Comparison of ENCODE assay signal across 12 mouse cellular contexts in the genomic region with DNA sequence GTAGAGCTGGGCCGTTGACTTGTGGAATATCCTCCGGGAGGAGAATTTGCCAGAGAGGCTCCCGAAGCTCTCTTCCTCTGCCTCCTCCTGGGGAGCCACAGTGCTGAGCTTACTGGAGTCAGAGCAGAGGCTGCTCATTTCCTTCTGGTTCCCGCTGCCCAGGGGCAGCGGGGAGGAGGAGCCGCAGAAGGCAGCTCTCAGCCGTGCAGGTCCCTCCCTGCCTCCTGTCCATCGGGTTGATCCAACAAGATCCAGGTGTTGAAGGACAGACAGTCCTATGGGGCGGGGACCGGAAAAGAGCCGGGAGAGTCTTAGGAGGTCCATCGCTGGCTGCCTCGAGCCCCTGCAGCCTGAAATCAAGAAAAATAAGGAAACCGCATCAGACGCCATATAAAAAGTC. TPM values are rescaled to one million over a fixed set of nuclear protein-coding genes. Genes with fewer than 3 reads are reported as not detected.
DNase-seq lines count a peak whose midpoint lies in the region; ATAC-seq and TF ChIP-seq lines count a peak whose summit lies in the region.
"Had no signal": no experiment of that assay in that cellular context is flagged by ENCODE, and none has a peak within 500 bp of the region (broad histone marks: within the 10 kb centered on the region; RNA-seq: fewer than 3 reads in every experiment).

No protein-coding gene starts in this region.

- WGBS in heart, postnatal 0 days: 74% methylated on average over 15 of the region's 15 CpGs
- WGBS in midbrain, embryonic 13.5 days: 88% methylated on average over 15 of the region's 15 CpGs
- WGBS in midbrain, postnatal 0 days: 89% methylated on average over 15 of the region's 15 CpGs

- H3K36me3 ChIP-seq in heart, postnatal 0 days (replicated peaks; ENCODE audit: control insufficient read depth, insufficient read depth, low read length): peaks cover 29% of the 10 kb centered on the region; the same call in 1 of the 2 replicates
- H3K36me3 ChIP-seq in midbrain, embryonic 13.5 days: peaks cover 45% of the 10 kb centered on the region
- H3K36me3 ChIP-seq in midbrain, postnatal 0 days (ENCODE audit: insufficient read depth, low read length): peaks cover 27% of the 10 kb centered on the region

- ATAC-seq in heart, postnatal 0 days (ENCODE audit: insufficient read depth, low read depth): no peak
- ATAC-seq in midbrain, embryonic 13.5 days: no peak
- ATAC-seq in midbrain, postnatal 0 days (ENCODE audit: low FRiP score): no peak
- ATAC-seq: activated CD4-positive, CD25-positive, alpha-beta regulatory T cell, adult 4 months had no signal

- no peaks in the 10 kb centered on the region for H3K27me3 ChIP-seq in heart, postnatal 0 days (ENCODE audit: control insufficient read depth, insufficient read depth, low read length)
- H3K27me3 ChIP-seq in midbrain, embryonic 13.5 days: no peaks in the 10 kb centered on the region
- no peaks in the 10 kb centered on the region for H3K27me3 ChIP-seq in midbrain, postnatal 0 days (ENCODE audit: insufficient read depth, low read length)

- peak overlapping the region; percentile 12; the same call in 1 of the 2 replicates for H3K4me3 ChIP-seq in heart, postnatal 0 days (ENCODE audit: low read depth, low read length)
- 0 out of 2 replicates have a peak overlapping the region, but pooled peaks have one; percentile 6 for H3K4me3 ChIP-seq in midbrain, embryonic 13.5 days (replicated peaks)
- H3K4me3 ChIP-seq in midbrain, postnatal 0 days (ENCODE audit: low read depth, low read length): no peak overlapping the region

- no peaks in the 10 kb centered on the region for H3K9me3 ChIP-seq in heart, postnatal 0 days (replicated peaks; ENCODE audit: control insufficient read depth, low read length)
- no peaks in the 10 kb centered on the region for H3K9me3 ChIP-seq in midbrain, embryonic 13.5 days
- no peaks in the 10 kb centered on the region for H3K9me3 ChIP-seq in midbrain, postnatal 0 days (ENCODE audit: low read length)
- H3K9me3 ChIP-seq: heart, embryonic 10.5 days had no signal

- DNase-seq in adrenal gland, postnatal 36 days: peak; percentile 15 to 27
- DNase-seq in adrenal gland, adult 8-10 months: no peak
- no peak for DNase-seq in heart, postnatal 0 days (ENCODE audit: low spot score)
- no peak for DNase-seq in heart, adult 9 months (ENCODE audit: low spot score in 2 of 2)
- DNase-seq in midbrain, postnatal 0 days (ENCODE audit: low spot score): no peak
- DNase-seq in spleen, postnatal 14 days (ENCODE audit: low spot score in 2 of 2): no peak
- DNase-seq in right cerebral cortex, postnatal 25 days: no peak
- DNase-seq: lung, embryonic 14.5 days; right cerebral cortex, postnatal 14 days had no signal

- H3K4me2 ChIP-seq in heart, postnatal 0 days (ENCODE audit: low read depth, low read length): peak overlapping the region; percentile 46
- H3K4me2 ChIP-seq in midbrain, embryonic 13.5 days (replicated peaks): no peak overlapping the region
- H3K4me2 ChIP-seq in midbrain, postnatal 0 days (ENCODE audit: low read depth, low read length, poor library complexity, severe bottlenecking): no peak overlapping the region

- H3K27ac ChIP-seq in heart, postnatal 0 days (ENCODE audit: low read depth): peak overlapping the region; percentile 70
- H3K27ac ChIP-seq in midbrain, embryonic 13.5 days: no peak overlapping the region
- H3K27ac ChIP-seq in midbrain, postnatal 0 days (ENCODE audit: low read depth, low read length): no peak overlapping the region

- H3K4me1 ChIP-seq in heart, postnatal 0 days (ENCODE audit: control insufficient read depth, insufficient read depth): peaks cover 24% of the 10 kb centered on the region
- H3K4me1 ChIP-seq in midbrain, embryonic 13.5 days (replicated peaks): peaks cover 27% of the 10 kb centered on the region
- H3K4me1 ChIP-seq in midbrain, postnatal 0 days (ENCODE audit: insufficient read depth, low read length): peaks cover 11% of the 10 kb centered on the region; the same call in 1 of the 2 replicates

- TF ChIP-seq EP300 in heart, postnatal 0 days (IDR thresholded peaks at IDR 0.05; ENCODE audit: low read depth): no peak

- no peak for TF ChIP-seq CTCF in heart, postnatal 0 days (IDR thresholded peaks at IDR 0.05; ENCODE audit: low read depth)
- TF ChIP-seq CTCF in midbrain, postnatal 0 days (IDR thresholded peaks at IDR 0.05): no peak

- peak overlapping the region; percentile 35; the same call in 1 of the 2 replicates for H3K9ac ChIP-seq in heart, postnatal 0 days (replicated peaks; ENCODE audit: low read depth, low read length)
- no peak overlapping the region for H3K9ac ChIP-seq in midbrain, embryonic 13.5 days (replicated peaks)
- H3K9ac ChIP-seq in midbrain, postnatal 0 days (replicated peaks; ENCODE audit: low read length, poor library complexity, severe bottlenecking): no peak overlapping the region

RNA-seq across cellular contexts. Expression of a gene that starts 1.7 kb away (rescaled TPM):
- total RNA-seq in adrenal gland, postnatal 36 days (2021): 10 to 100 TPM; 22.4 to 31.3 TPM
- 10 to 100 TPM; 29.0 to 30.6 (median 29.9) TPM for total RNA-seq in adrenal gland, adult 8-10 months (2022)
- 13.5 and 28.1 TPM in 2 replicates for total RNA-seq in heart, postnatal 0 days (2014; rRNA removed; ENCODE audit: low replicate concordance)
- polyA plus RNA-seq in heart, postnatal 0 days (2015; fragmentation: Nextera tagmentation; extraction: Ambion mirVana): 15.5 and 15.7 TPM in 2 replicates
- 22.1 and 22.8 TPM in 2 replicates for polyA plus RNA-seq in midbrain, embryonic 13.5 days (2015; fragmentation: Nextera tagmentation; extraction: Ambion mirVana)
- 27.9 and 28.5 TPM in 2 replicates for total RNA-seq in midbrain, postnatal 0 days (2014; rRNA removed)
- 20.3 and 20.6 TPM in 2 replicates for polyA plus RNA-seq in midbrain, postnatal 0 days (2015; fragmentation: Nextera tagmentation; extraction: Ambion mirVana)

RNA-seq across cellular contexts. Expression of a gene that starts 1.8 kb away (rescaled TPM):
- total RNA-seq in adrenal gland, postnatal 36 days (2021): 10 to 100 TPM; 19.0 to 19.3 TPM
- 10 to 100 TPM; 18.7 to 22.3 (median 20.5) TPM for total RNA-seq in adrenal gland, adult 8-10 months (2022)
- 20.0 and 21.5 TPM in 2 replicates for total RNA-seq in heart, postnatal 0 days (2014; rRNA removed; ENCODE audit: low replicate concordance)
- 14.5 and 14.9 TPM in 2 replicates for polyA plus RNA-seq in heart, postnatal 0 days (2015; fragmentation: Nextera tagmentation; extraction: Ambion mirVana)
- 57.2 and 58.9 TPM in 2 replicates for polyA plus RNA-seq in midbrain, embryonic 13.5 days (2015; fragmentation: Nextera tagmentation; extraction: Ambion mirVana)
- total RNA-seq in midbrain, postnatal 0 days (2014; rRNA removed): 44.4 and 47.3 TPM in 2 replicates
- polyA plus RNA-seq in midbrain, postnatal 0 days (2015; fragmentation: Nextera tagmentation; extraction: Ambion mirVana): 40.1 and 40.7 TPM in 2 replicates

RNA-seq across cellular contexts. Expression of a gene that starts 25.0 kb away (rescaled TPM):
- total RNA-seq in adrenal gland, postnatal 36 days (2021): 100 to 1,000 TPM; 113 to 117 TPM
- total RNA-seq in adrenal gland, adult 8-10 months (2022): 10 to 100 TPM; 93.0 to 98.7 (median 95.5) TPM
- total RNA-seq in heart, postnatal 0 days (2014; rRNA removed; ENCODE audit: low replicate concordance): 61.2 and 91.1 TPM in 2 replicates
- 119 and 121 TPM in 2 replicates for polyA plus RNA-seq in heart, postnatal 0 days (2015; fragmentation: Nextera tagmentation; extraction: Ambion mirVana)
- 228 and 231 TPM in 2 replicates for polyA plus RNA-seq in midbrain, embryonic 13.5 days (2015; fragmentation: Nextera tagmentation; extraction: Ambion mirVana)
- 80.7 and 98.1 TPM in 2 replicates for total RNA-seq in midbrain, postnatal 0 days (2014; rRNA removed)
- 151 and 158 TPM in 2 replicates for polyA plus RNA-seq in midbrain, postnatal 0 days (2015; fragmentation: Nextera tagmentation; extraction: Ambion mirVana)

RNA-seq across cellular contexts. Expression of a gene that starts 25.1 kb away (rescaled TPM):
- 10 to 100 TPM; 88.0 to 92.1 TPM for total RNA-seq in adrenal gland, postnatal 36 days (2021)
- 10 to 100 TPM; 60.2 to 98.3 (median 79.4) TPM for total RNA-seq in adrenal gland, adult 8-10 months (2022)
- 8.6 and 15.9 TPM in 2 replicates for total RNA-seq in heart, postnatal 0 days (2014; rRNA removed; ENCODE audit: low replicate concordance)
- 58.0 and 58.1 TPM in 2 replicates for polyA plus RNA-seq in heart, postnatal 0 days (2015; fragmentation: Nextera tagmentation; extraction: Ambion mirVana)
- 131 TPM in 2 replicates for polyA plus RNA-seq in midbrain, embryonic 13.5 days (2015; fragmentation: Nextera tagmentation; extraction: Ambion mirVana)
- total RNA-seq in midbrain, postnatal 0 days (2014; rRNA removed): 47.7 TPM in 2 replicates
- 120 and 141 TPM in 2 replicates for polyA plus RNA-seq in midbrain, postnatal 0 days (2015; fragmentation: Nextera tagmentation; extraction: Ambion mirVana)

RNA-seq across cellular contexts. Expression of a gene that starts 26.7 kb away (rescaled TPM):
- 100 to 1,000 TPM; 485 to 492 TPM for total RNA-seq in adrenal gland, postnatal 36 days (2021)
- 100 to 1,000 TPM; 319 to 686 (median 419) TPM for total RNA-seq in adrenal gland, adult 8-10 months (2022)
- total RNA-seq in heart, postnatal 0 days (2014; rRNA removed; ENCODE audit: low replicate concordance): 517 and 525 TPM in 2 replicates
- 1,976 and 2,009 TPM in 2 replicates for polyA plus RNA-seq in heart, postnatal 0 days (2015; fragmentation: Nextera tagmentation; extraction: Ambion mirVana)
- 677 and 698 TPM in 2 replicates for polyA plus RNA-seq in midbrain, embryonic 13.5 days (2015; fragmentation: Nextera tagmentation; extraction: Ambion mirVana)
- 123 and 139 TPM in 2 replicates for total RNA-seq in midbrain, postnatal 0 days (2014; rRNA removed)
- polyA plus RNA-seq in midbrain, postnatal 0 days (2015; fragmentation: Nextera tagmentation; extraction: Ambion mirVana): 634 and 667 TPM in 2 replicates

Comparison
In these comparisons a context has a peak if more than half of its experiments do, and no peak if none do; other contexts are left out.
1. DNase-seq: peak in adrenal gland, postnatal 36 days (2 of 2); none in adrenal gland, adult 8-10 months (single experiment), heart, postnatal 0 days (single experiment), heart, adult 9 months (0 of 2), midbrain, postnatal 0 days (single experiment), spleen, postnatal 14 days (0 of 2) and right cerebral cortex, postnatal 25 days (single experiment).